Mouse (Mus musculus): ENCODE measurements around the gene Tatdn2. TPM values are rescaled to one million over a fixed set of nuclear protein-coding genes. Genes with fewer than 3 reads are reported as not detected.

Tatdn2 gene
- polyA plus RNA-seq, 1 experiment from 2014 or later, result 0.60 TPM

GRCm38 (mm10) chr6:113679993-113680566 lies 16.8 kb upstream of the Tatdn2 start:
- Histone ChIP-seq H3K9ac (ENCODE audit: low read depth, low read length) (no peak overlapping the region), H3K27ac (ENCODE audit: low read length) (no peak overlapping the region), H3K9me3 (ENCODE audit: control insufficient read depth, low read length) (no peaks in the 10 kb centered on the region), H3K4me3 (ENCODE audit: low read length) (no peak overlapping the region), H3K27me3 (replicated peaks; ENCODE audit: control insufficient read depth, insufficient read depth, low read length) (no peaks in the 10 kb centered on the region), H3K36me3 (ENCODE audit: control insufficient read depth, insufficient read depth, low read length) (peaks cover 3% of the 10 kb centered on the region; the same call in 1 of the 2 replicates), H3K4me1 (ENCODE audit: control insufficient read depth, insufficient read depth, low read length) (peaks cover 4% of the 10 kb centered on the region; the same call in 1 of the 2 replicates), H3K4me2 (ENCODE audit: low read depth, low read length) (no peak overlapping the region)
- 80% methylated on average over 9 of the region's 9 CpGs for WGBS
- no peak for ATAC-seq

- H3K36me3 ChIP-seq (ENCODE audit: control insufficient read depth, insufficient read depth, low read length), result peaks cover 3% of the 10 kb centered on the region; the same call in 1 of the 2 replicates
- no peak overlapping the region for H3K4me2 ChIP-seq (ENCODE audit: low read depth, low read length)
- H3K9me3 ChIP-seq (ENCODE audit: control insufficient read depth, low read length), result no peaks in the 10 kb centered on the region
- H3K4me3 ChIP-seq (ENCODE audit: low read length), result no peak overlapping the region
- 24% methylated on average over 4 of the region's 4 CpGs for WGBS
- H3K27ac ChIP-seq (ENCODE audit: low read length), result no peak overlapping the region
- no peaks in the 10 kb centered on the region; the same call in 1 of the 2 replicates for H3K4me1 ChIP-seq (ENCODE audit: control insufficient read depth, insufficient read depth, low read length)
- peak; percentile 83 for ATAC-seq
- H3K9ac ChIP-seq (ENCODE audit: low read depth, low read length), result no peak overlapping the region
- no peaks in the 10 kb centered on the region for H3K27me3 ChIP-seq (replicated peaks; ENCODE audit: control insufficient read depth, insufficient read depth, low read length)
Measured at GRCm38 (mm10) chr6:113681271-113681670, 15.6 kb upstream of the Tatdn2 start.

DNA sequence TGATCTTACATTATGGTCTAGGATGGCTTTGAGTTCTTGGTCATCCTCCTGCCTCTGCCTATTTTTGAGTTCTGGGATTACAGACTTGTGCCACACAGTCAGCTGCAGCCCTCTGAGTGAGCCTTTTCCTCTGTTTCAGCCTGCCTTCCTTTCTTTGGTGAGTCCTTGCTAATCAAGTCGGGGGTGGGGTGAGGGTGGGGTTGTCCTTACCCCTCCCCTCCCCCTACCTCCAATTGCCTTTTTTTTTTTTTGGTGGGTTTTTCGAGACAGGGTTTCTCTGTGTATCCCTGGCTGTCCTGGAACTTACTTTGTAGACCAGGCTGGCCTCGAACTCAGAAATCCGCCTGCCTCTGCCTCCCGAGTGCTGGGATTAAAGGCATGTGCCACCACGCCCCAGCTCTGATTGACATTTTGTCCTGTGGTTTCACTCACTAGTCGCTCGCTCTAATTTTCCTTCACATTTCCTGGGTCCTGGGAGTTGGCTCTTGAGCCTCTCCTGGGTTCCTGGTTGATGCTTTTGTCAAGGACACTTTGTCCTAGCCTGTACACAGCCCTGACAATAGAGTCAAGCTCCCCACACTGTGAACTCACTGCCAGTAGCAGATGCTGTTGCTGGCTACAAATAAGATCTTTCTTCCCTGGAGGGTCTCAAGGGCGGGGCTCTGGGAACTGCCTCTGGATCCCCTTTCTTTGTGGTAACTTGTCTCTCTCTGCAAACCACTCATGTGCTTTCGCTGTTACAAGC lies 13.6 kb upstream of the Tatdn2 start:
- Histone ChIP-seq H3K4me2 (ENCODE audit: low read depth, low read length) (no peak overlapping the region), H3K27me3 (replicated peaks; ENCODE audit: control insufficient read depth, insufficient read depth, low read length) (no peaks in the 10 kb centered on the region), H3K36me3 (ENCODE audit: control insufficient read depth, insufficient read depth, low read length) (peaks cover 3% of the 10 kb centered on the region; the same call in 1 of the 2 replicates), H3K4me3 (ENCODE audit: low read length) (no peak overlapping the region), H3K9me3 (ENCODE audit: control insufficient read depth, low read length) (no peaks in the 10 kb centered on the region), H3K4me1 (ENCODE audit: control insufficient read depth, insufficient read depth, low read length) (no peaks in the 10 kb centered on the region), H3K27ac (ENCODE audit: low read length) (no peak overlapping the region), H3K9ac (ENCODE audit: low read depth, low read length) (no peak overlapping the region)
- WGBS, result 87% methylated on average over 10 of the region's 10 CpGs
- ATAC-seq, result no peak

GRCm38 (mm10) chr6:113686551-113687125 lies 10.2 kb upstream of the Tatdn2 start:
- Histone ChIP-seq H3K9ac (ENCODE audit: low read depth, low read length) (peak overlapping the region; percentile 45), H3K27me3 (replicated peaks; ENCODE audit: control insufficient read depth, insufficient read depth, low read length) (no peaks in the 10 kb centered on the region), H3K27ac (ENCODE audit: low read length) (peak overlapping the region; percentile 29), H3K9me3 (ENCODE audit: control insufficient read depth, low read length) (no peaks in the 10 kb centered on the region), H3K36me3 (ENCODE audit: control insufficient read depth, insufficient read depth, low read length) (peaks cover 3% of the 10 kb centered on the region; the same call in 1 of the 2 replicates), H3K4me1 (ENCODE audit: control insufficient read depth, insufficient read depth, low read length) (peaks cover 17% of the 10 kb centered on the region), H3K4me2 (ENCODE audit: low read depth, low read length) (peak overlapping the region; percentile 36), H3K4me3 (ENCODE audit: low read length) (peak overlapping the region; percentile 31)
- peak; percentile 56; the same call in 1 of the 2 replicates for ATAC-seq
- WGBS, result 38% methylated on average over 8 of the region's 8 CpGs

- H3K9ac ChIP-seq (ENCODE audit: low read depth, low read length), result peak overlapping the region; percentile 60
Measured at GRCm38 (mm10) chr6:113690008-113690399, 6.8 kb upstream of the Tatdn2 start.

GRCm38 (mm10) chr6:113690400-113691083 lies 6.3 kb upstream of the Tatdn2 start:
- Histone ChIP-seq H3K9ac (ENCODE audit: low read depth, low read length) (peak overlapping the region; percentile 60), H3K4me1 (ENCODE audit: control insufficient read depth, insufficient read depth, low read length) (peaks cover 21% of the 10 kb centered on the region), H3K9me3 (ENCODE audit: control insufficient read depth, low read length) (no peaks in the 10 kb centered on the region), H3K4me3 (ENCODE audit: low read length) (peak overlapping the region; percentile 35), H3K27ac (ENCODE audit: low read length) (peak overlapping the region; percentile 98), H3K27me3 (replicated peaks; ENCODE audit: control insufficient read depth, insufficient read depth, low read length) (no peaks in the 10 kb centered on the region), H3K4me2 (ENCODE audit: low read depth, low read length) (peak overlapping the region; percentile 51), H3K36me3 (ENCODE audit: control insufficient read depth, insufficient read depth, low read length) (no peaks in the 10 kb centered on the region)
- ATAC-seq, result peak; percentile 86
- WGBS, result 2% methylated on average over 14 of the region's 14 CpGs

More at GRCm38 (mm10) chr6:113690008-113690399, 6.8 kb upstream of the Tatdn2 start:
- Histone ChIP-seq H3K27ac (ENCODE audit: low read length) (peak overlapping the region; percentile 98), H3K27me3 (replicated peaks; ENCODE audit: control insufficient read depth, insufficient read depth, low read length) (no peaks in the 10 kb centered on the region), H3K4me2 (ENCODE audit: low read depth, low read length) (peak overlapping the region; percentile 51), H3K9me3 (ENCODE audit: control insufficient read depth, low read length) (no peaks in the 10 kb centered on the region), H3K4me1 (ENCODE audit: control insufficient read depth, insufficient read depth, low read length) (peaks cover 21% of the 10 kb centered on the region), H3K4me3 (ENCODE audit: low read length) (peak overlapping the region; percentile 14), H3K36me3 (ENCODE audit: control insufficient read depth, insufficient read depth, low read length) (no peaks in the 10 kb centered on the region)
- WGBS, result 10% methylated on average over 7 of the region's 7 CpGs
- ATAC-seq, result peak; percentile 42

GRCm38 (mm10) chr6:113691084-113691462 lies 5.8 kb upstream of the Tatdn2 start:
- WGBS, result 54% methylated on average over 4 of the region's 4 CpGs
- H3K4me2 ChIP-seq (ENCODE audit: low read depth, low read length), result peak overlapping the region; percentile 51
- H3K9ac ChIP-seq (ENCODE audit: low read depth, low read length), result peak overlapping the region; percentile 59
- peak overlapping the region; percentile 35 for H3K4me3 ChIP-seq (ENCODE audit: low read length)
- no peaks in the 10 kb centered on the region for H3K9me3 ChIP-seq (ENCODE audit: control insufficient read depth, low read length)
- ATAC-seq, result 0 out of 2 replicates have a peak, but pooled peaks have one; percentile 8
- no peaks in the 10 kb centered on the region for H3K27me3 ChIP-seq (replicated peaks; ENCODE audit: control insufficient read depth, insufficient read depth, low read length)
- H3K4me1 ChIP-seq (ENCODE audit: control insufficient read depth, insufficient read depth, low read length), result peaks cover 25% of the 10 kb centered on the region
- H3K36me3 ChIP-seq (ENCODE audit: control insufficient read depth, insufficient read depth, low read length), result no peaks in the 10 kb centered on the region
- H3K27ac ChIP-seq (ENCODE audit: low read length), result peak overlapping the region; percentile 98

DNA sequence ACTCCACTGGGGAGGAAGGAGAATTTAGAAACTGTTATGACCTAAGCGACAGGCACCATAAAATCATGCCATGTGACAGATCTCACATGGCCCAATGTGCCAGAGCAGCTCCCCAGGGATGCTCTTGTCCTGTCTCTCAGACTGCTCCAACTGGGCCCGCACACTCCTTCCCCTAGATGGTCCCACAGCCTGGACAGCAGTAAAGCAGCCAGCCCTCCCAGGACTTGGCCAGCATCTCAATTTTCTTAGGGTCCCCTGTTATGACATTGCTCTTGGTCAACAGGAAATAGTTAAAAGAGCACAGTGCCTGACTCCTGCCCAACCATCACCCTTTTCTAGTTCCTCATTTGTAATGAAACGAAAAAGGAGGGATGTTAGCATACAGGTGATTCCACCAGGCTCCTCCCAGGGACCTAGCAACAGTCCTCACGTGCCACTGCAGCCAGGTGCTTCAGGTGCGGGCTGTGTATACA lies 4.2 kb upstream of the Tatdn2 start:
- no peaks in the 10 kb centered on the region for H3K36me3 ChIP-seq (ENCODE audit: control insufficient read depth, insufficient read depth, low read length)
- no peak for ATAC-seq
- H3K9me3 ChIP-seq (ENCODE audit: control insufficient read depth, low read length), result no peaks in the 10 kb centered on the region
- no peak overlapping the region for H3K27ac ChIP-seq (ENCODE audit: low read length)
- H3K9ac ChIP-seq (ENCODE audit: low read depth, low read length), result no peak overlapping the region
- 61% methylated on average over 5 of the region's 5 CpGs for WGBS
- H3K4me2 ChIP-seq (ENCODE audit: low read depth, low read length), result no peak overlapping the region
- no peaks in the 10 kb centered on the region for H3K27me3 ChIP-seq (replicated peaks; ENCODE audit: control insufficient read depth, insufficient read depth, low read length)
- H3K4me3 ChIP-seq (ENCODE audit: low read length), result no peak overlapping the region
- peaks cover 28% of the 10 kb centered on the region for H3K4me1 ChIP-seq (ENCODE audit: control insufficient read depth, insufficient read depth, low read length)

DNA sequence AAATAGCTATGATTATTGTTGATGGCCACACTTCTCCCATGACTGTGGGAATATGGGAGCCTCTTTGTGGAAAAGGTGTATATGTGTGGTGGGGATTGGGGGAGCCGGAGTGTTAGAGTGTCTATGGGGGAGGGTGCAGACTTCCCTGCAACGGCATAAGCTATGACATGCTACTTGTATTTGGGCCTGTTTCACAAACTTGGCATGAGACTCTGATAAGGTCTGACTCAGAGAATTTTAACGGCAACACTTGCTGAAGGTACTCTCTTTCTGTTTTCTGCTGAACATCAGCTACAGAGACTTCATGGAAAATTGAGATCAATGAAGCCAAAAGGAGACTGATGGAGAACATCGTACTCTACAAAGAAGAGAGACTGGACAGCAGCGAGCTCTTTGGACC lies 3.5 kb upstream of the Tatdn2 start:
- no peak overlapping the region for H3K27ac ChIP-seq (ENCODE audit: low read length)
- no peak overlapping the region for H3K9ac ChIP-seq (ENCODE audit: low read depth, low read length)
- no peaks in the 10 kb centered on the region for H3K9me3 ChIP-seq (ENCODE audit: control insufficient read depth, low read length)
- H3K4me2 ChIP-seq (ENCODE audit: low read depth, low read length), result no peak overlapping the region
- H3K4me1 ChIP-seq (ENCODE audit: control insufficient read depth, insufficient read depth, low read length), result peaks cover 32% of the 10 kb centered on the region
- ATAC-seq, result no peak
- H3K27me3 ChIP-seq (replicated peaks; ENCODE audit: control insufficient read depth, insufficient read depth, low read length), result no peaks in the 10 kb centered on the region
- no peak overlapping the region for H3K4me3 ChIP-seq (ENCODE audit: low read length)
- 85% methylated on average over 5 of the region's 5 CpGs for WGBS
- H3K36me3 ChIP-seq (ENCODE audit: control insufficient read depth, insufficient read depth, low read length), result no peaks in the 10 kb centered on the region

Data from intestine, embryonic 16.5 days (tissue).